Mouse (Mus musculus): ENCODE results near the gene Kifc3.

- no peak for TF ChIP-seq CTCF (conservative IDR thresholded peaks at IDR 0.05; ENCODE audit: low read length)
- no peak for TF ChIP-seq NANOG (IDR thresholded peaks at IDR 0.05; ENCODE audit: borderline replicate concordance, low read length)
Measured at GRCm38 (mm10) chr8:95078055-95078454, 124.6 kb downstream of the Kifc3 start.
